In genomic region chr14:24973591-24973990, GRCm38 (mm10) we compare ENCODE assay signal across 18 mouse cellular contexts.
DNase-seq lines count a peak whose midpoint lies in the region; ATAC-seq and TF ChIP-seq lines count a peak whose summit lies in the region.
"Had no signal": no experiment of that assay in that cellular context is flagged by ENCODE, and none has a peak within 500 bp of the region (broad histone marks: within the 10 kb centered on the region; RNA-seq: fewer than 3 reads in every experiment).

No protein-coding gene starts in this region.

- no peak overlapping the region for H3K4me3 ChIP-seq in forebrain, embryonic 13.5 days
- no peak overlapping the region for H3K4me3 ChIP-seq in forebrain, postnatal 0 days (ENCODE audit: low read depth, low read length)
- H3K4me3 ChIP-seq in midbrain, embryonic 16.5 days (ENCODE audit: low read depth, low read length), result no peak overlapping the region
- H3K4me3 ChIP-seq in midbrain, postnatal 0 days (ENCODE audit: low read depth, low read length), result no peak overlapping the region
- H3K4me3 ChIP-seq: embryonic facial prominence, embryonic 13.5 days; heart, embryonic 10.5 days; limb, embryonic 15.5 days; myocyte; stomach, embryonic 15.5 days had no signal

- H3K36me3 ChIP-seq in forebrain, embryonic 13.5 days (ENCODE audit: poor library complexity, severe bottlenecking), result no peaks in the 10 kb centered on the region
- H3K36me3 ChIP-seq in forebrain, postnatal 0 days (ENCODE audit: insufficient read depth), result no peaks in the 10 kb centered on the region
- H3K36me3 ChIP-seq in midbrain, embryonic 16.5 days (ENCODE audit: control insufficient read depth, insufficient read depth, low read length), result no peaks in the 10 kb centered on the region
- no peaks in the 10 kb centered on the region for H3K36me3 ChIP-seq in midbrain, postnatal 0 days (ENCODE audit: insufficient read depth, low read length)
- H3K36me3 ChIP-seq: embryonic facial prominence, embryonic 13.5 days; heart, embryonic 10.5 days; limb, embryonic 15.5 days; stomach, embryonic 15.5 days had no signal

- 47% methylated on average over 4 of the region's 4 CpGs for WGBS in forebrain, embryonic 13.5 days
- 51% methylated on average over 4 of the region's 4 CpGs for WGBS in forebrain, postnatal 0 days
- WGBS in midbrain, embryonic 16.5 days, result 53% methylated on average over 4 of the region's 4 CpGs
- WGBS in midbrain, postnatal 0 days, result 51% methylated on average over 4 of the region's 4 CpGs

- no peak for DNase-seq in forebrain, postnatal 0 days
- no peak for DNase-seq in midbrain, postnatal 0 days (ENCODE audit: low spot score)
- peak; percentile 62 to 71 for DNase-seq in cerebellum, postnatal 36 days
- no peak for DNase-seq in ovary, postnatal 14 days (ENCODE audit: low spot score)
- DNase-seq in adrenal gland, adult 8-10 months, result no peak
- DNase-seq: kidney, adult 11 months; right cerebral cortex, postnatal 25 days; thymus, adult 2 months had no signal

- no peak overlapping the region for H3K4me2 ChIP-seq in forebrain, embryonic 13.5 days
- H3K4me2 ChIP-seq in forebrain, postnatal 0 days (ENCODE audit: low read depth), result no peak overlapping the region
- H3K4me2 ChIP-seq in midbrain, embryonic 16.5 days (ENCODE audit: low read length), result no peak overlapping the region
- no peak overlapping the region for H3K4me2 ChIP-seq in midbrain, postnatal 0 days (ENCODE audit: low read depth, low read length, poor library complexity, severe bottlenecking)
- H3K4me2 ChIP-seq: embryonic facial prominence, embryonic 13.5 days; limb, embryonic 15.5 days; midbrain, embryonic 11.5 days; stomach, embryonic 15.5 days had no signal

- TF ChIP-seq CTCF in forebrain, postnatal 0 days (IDR thresholded peaks at IDR 0.05; ENCODE audit: low read depth), result no peak
- TF ChIP-seq CTCF in midbrain, postnatal 0 days (IDR thresholded peaks at IDR 0.05), result no peak

- no peaks in the 10 kb centered on the region for H3K9me3 ChIP-seq in forebrain, embryonic 13.5 days (replicated peaks)
- no peaks in the 10 kb centered on the region for H3K9me3 ChIP-seq in forebrain, postnatal 0 days (ENCODE audit: low read length)
- no peaks in the 10 kb centered on the region for H3K9me3 ChIP-seq in midbrain, embryonic 16.5 days (replicated peaks; ENCODE audit: control insufficient read depth, low read length, poor library complexity, severe bottlenecking)
- no peaks in the 10 kb centered on the region for H3K9me3 ChIP-seq in midbrain, postnatal 0 days (ENCODE audit: low read length)
- H3K9me3 ChIP-seq: embryonic facial prominence, embryonic 13.5 days; heart, embryonic 10.5 days; limb, embryonic 15.5 days; stomach, embryonic 15.5 days had no signal

- H3K27ac ChIP-seq in forebrain, embryonic 13.5 days, result peak overlapping the region; percentile 41; the same call in 1 of the 2 replicates
- no peak overlapping the region for H3K27ac ChIP-seq in forebrain, postnatal 0 days (ENCODE audit: low read depth, low read length)
- no peak overlapping the region for H3K27ac ChIP-seq in midbrain, embryonic 16.5 days (ENCODE audit: low read length)
- H3K27ac ChIP-seq in midbrain, postnatal 0 days (ENCODE audit: low read depth, low read length), result no peak overlapping the region
- H3K27ac ChIP-seq: embryonic facial prominence, embryonic 13.5 days; heart, embryonic 10.5 days; kidney, postnatal 0 days; limb, embryonic 15.5 days; stomach, embryonic 15.5 days had no signal

- no peaks in the 10 kb centered on the region for H3K27me3 ChIP-seq in forebrain, embryonic 13.5 days
- no peaks in the 10 kb centered on the region for H3K27me3 ChIP-seq in forebrain, postnatal 0 days (ENCODE audit: insufficient read depth, low read length)
- no peaks in the 10 kb centered on the region for H3K27me3 ChIP-seq in midbrain, embryonic 16.5 days (ENCODE audit: control insufficient read depth, insufficient read depth, low read depth, low read length)
- no peaks in the 10 kb centered on the region for H3K27me3 ChIP-seq in midbrain, postnatal 0 days (ENCODE audit: insufficient read depth, low read length)
- H3K27me3 ChIP-seq: embryonic facial prominence, embryonic 13.5 days; limb, embryonic 15.5 days; stomach, embryonic 15.5 days had no signal

- H3K4me1 ChIP-seq in forebrain, embryonic 13.5 days, result peaks cover 21% of the 10 kb centered on the region
- no peaks in the 10 kb centered on the region; the same call in 1 of the 2 replicates for H3K4me1 ChIP-seq in forebrain, postnatal 0 days (ENCODE audit: insufficient read depth)
- H3K4me1 ChIP-seq in midbrain, embryonic 16.5 days (ENCODE audit: control insufficient read depth, insufficient read depth, low read length), result no peaks in the 10 kb centered on the region
- H3K4me1 ChIP-seq in midbrain, postnatal 0 days (ENCODE audit: insufficient read depth, low read length), result no peaks in the 10 kb centered on the region
- H3K4me1 ChIP-seq: stomach, embryonic 15.5 days had no signal

- no peak for ATAC-seq in forebrain, embryonic 13.5 days
- no peak for ATAC-seq in forebrain, postnatal 0 days
- ATAC-seq in midbrain, embryonic 16.5 days, result 0 out of 2 replicates have a peak, but pooled peaks have one; percentile 39
- no peak for ATAC-seq in midbrain, postnatal 0 days (ENCODE audit: low FRiP score)
- ATAC-seq: lung, postnatal 0 days had no signal

- no peak overlapping the region for H3K9ac ChIP-seq in forebrain, embryonic 13.5 days
- H3K9ac ChIP-seq in forebrain, postnatal 0 days, result no peak overlapping the region
- no peak overlapping the region for H3K9ac ChIP-seq in midbrain, embryonic 16.5 days (ENCODE audit: low read depth, low read length)
- no peak overlapping the region for H3K9ac ChIP-seq in midbrain, postnatal 0 days (replicated peaks; ENCODE audit: low read length, poor library complexity, severe bottlenecking)
- H3K9ac ChIP-seq: embryonic facial prominence, embryonic 13.5 days; limb, embryonic 15.5 days; stomach, embryonic 15.5 days had no signal

Comparison
In these comparisons a context has a peak if more than half of its experiments do, and no peak if none do; other contexts are left out.
1. DNase-seq: peak in cerebellum, postnatal 36 days (2 of 2); none in forebrain, postnatal 0 days (single experiment), midbrain, postnatal 0 days (single experiment), ovary, postnatal 14 days (single experiment) and adrenal gland, adult 8-10 months (single experiment).